Mouse (Mus musculus) kidney, postnatal 36 days (tissue): ENCODE results near the gene Gm10663.

Experiments used
- DNase-seq, 2 experiments: peaks; one replicate each; pipeline ENCODE4 v3.0.0; 2021 to 2022; ENCODE audit warnings: mixed read lengths in 2 of 2

The Gm10663 gene

GRCm38 (mm10) chr8:65088120-65088519, 13.3 kb downstream of the Gm10663 start:
- DNase-seq, result no peak

- no peak for DNase-seq
Observed at GRCm38 (mm10) chr8:65089781-65090180, 14.9 kb downstream of the Gm10663 start.

DNA sequence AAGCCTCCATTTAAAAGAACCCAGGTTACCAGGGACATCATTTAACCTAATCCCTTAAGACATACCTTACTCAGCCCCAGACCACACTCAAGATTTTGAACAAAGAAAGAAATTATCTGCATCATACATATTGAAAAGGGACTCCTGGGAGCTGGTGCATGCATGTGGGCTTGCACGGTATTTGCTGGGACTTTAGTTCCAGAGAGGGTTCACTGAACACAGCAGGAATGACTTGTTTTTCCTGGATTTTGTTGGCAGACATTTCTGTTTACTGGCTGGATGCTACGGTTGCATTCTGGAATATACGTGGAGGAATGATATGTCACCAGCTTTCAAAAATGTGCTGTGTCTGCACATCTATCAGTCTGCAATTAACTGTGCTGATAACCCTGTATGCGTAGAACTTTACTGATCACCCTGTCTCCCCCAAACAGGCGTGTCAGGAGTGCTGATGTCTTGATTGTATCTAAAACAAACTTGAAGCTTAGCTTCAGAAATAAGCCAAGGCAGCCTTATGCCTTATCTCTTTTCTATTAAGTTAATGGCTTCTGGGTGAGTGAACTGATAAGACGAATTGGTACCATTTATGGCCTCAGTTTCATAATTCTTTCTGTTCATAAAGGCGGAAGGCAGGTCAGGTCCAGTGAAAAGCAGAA, 23.1 kb downstream of the Gm10663 start:
- peak in 1 of 2 experiments; percentile 36 for DNase-seq

DNA sequence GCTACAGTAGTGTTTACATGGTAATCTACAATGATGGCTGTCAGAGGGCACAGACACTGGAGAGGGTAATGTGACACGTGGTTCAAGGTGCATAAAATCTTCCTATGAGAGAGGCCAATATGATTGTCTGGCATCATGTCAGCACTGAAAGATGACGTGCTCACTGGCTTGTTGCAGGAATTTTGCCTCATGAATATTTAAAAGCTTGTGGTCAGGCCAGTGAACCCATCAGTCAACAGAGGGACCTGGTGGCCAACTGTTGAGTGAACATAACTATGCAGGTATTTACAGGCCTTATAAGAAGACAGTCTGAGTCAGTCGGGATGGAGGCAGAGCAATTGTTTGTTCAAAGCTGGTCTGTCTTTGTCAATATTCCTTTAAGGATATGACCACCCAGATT, 24.9 kb downstream of the Gm10663 start:
- peak; percentile 57 to 66 for DNase-seq

DNA sequence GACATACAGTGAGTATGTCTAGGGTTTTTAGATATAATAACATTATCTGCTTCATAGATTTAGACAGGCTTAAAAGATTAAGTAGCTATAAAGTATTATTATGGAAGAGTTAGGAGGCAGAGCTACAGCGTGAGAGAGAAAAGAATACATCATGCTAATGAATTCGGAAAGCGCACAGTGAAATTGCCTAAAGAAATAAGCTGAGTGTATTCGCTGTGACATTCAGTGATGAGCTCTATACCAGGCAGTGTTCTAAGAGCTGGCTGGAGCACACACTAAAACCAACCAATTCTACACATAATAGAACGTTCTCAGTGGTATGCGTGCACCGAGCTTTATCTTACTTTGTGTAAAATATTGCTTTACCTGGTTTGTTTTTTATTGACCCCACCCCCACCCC, 28.8 kb downstream of the Gm10663 start:
- no peak for DNase-seq

GRCm38 (mm10) chr8:65104041-65104440, 29.2 kb downstream of the Gm10663 start:
- no peak for DNase-seq

- no peak for DNase-seq
Observed at GRCm38 (mm10) chr8:65107936-65108718, 33.3 kb downstream of the Gm10663 start.

DNA sequence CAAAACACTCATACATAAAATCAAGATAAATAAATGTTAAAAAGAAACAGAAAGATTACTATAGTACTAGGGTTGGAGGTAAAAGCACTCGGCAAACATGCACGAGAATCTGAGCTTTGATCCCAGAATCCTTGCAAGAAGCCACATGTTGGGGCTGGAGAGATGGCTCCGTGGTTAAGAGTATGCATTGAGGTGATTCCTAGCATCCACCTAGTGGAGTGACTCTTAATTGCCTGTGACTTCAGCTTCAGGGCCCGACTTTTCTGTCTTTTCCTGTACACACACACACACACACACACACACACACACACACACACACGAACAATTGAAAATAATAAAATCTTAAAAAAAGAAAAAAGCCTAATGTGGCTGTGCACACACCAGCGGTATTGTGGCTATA, 34.1 kb downstream of the Gm10663 start:
- DNase-seq, result no peak

DNA sequence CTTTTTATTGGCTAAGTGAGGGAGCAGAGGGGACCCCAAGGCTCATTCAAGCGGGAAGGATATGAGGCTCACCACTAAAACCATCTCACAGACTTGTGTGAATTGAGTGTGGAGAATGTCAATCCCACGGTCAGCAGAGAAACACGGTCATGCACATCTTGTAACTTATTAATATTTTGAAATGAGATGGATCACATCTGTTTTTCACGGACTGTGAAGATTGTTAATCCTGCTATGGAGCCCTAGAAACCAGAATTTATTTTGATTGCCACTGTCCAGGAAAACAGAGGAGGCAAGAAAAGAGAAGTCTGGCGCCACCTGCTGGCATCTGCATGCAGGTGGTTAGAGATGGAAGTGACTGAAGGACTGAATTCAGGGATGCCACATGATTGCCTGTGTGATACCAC, 35.5 kb downstream of the Gm10663 start:
- peak; percentile 65 to 88 for DNase-seq

DNA sequence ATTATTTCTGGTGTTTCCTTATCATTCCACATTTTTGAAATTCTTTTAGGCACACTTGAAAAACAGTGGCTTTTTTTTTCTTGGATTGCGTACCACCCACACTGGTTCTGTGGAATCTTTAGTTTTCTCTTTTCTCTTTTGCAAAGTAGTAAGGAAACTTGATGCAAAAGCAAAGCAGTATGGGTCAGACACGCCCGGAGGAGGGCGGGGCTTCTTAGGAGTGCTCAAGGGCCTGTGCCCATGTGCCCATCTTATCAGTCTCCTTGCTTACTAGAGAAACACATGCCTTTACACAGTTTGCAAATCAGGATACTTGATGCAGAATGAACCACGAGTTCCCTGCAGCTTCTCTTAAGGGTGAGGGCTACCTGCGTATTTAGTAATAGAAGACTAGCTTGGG, 37.3 kb downstream of the Gm10663 start:
- no peak for DNase-seq

DNA sequence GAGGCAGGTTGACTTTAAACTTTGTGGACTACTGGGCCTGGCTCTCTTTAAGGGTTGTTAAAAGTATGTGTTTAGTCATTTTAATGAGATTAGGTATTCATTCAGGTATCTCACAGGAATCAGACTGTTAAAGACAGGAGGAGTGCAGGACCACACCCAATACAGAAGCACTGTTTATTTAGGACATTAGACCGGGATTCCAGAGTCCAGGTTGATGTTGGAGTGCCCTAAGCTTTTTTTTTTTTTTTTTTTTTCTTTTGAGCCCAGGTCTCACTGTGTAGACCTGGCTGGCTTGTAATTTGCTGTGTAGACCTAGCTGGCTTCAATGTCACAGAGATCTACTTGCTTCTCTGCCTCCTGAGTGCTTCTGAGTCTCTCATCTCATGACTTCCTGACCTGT, 51.2 kb downstream of the Gm10663 start:
- DNase-seq, result no peak

GRCm38 (mm10) chr8:65126454-65126853, 51.6 kb downstream of the Gm10663 start:
- no peak for DNase-seq
